Mouse (Mus musculus): Measurements from ENCODE around the gene Kbtbd13. TPM values are rescaled to one million over a fixed set of nuclear protein-coding genes. Genes with fewer than 3 reads are reported as not detected.

Gene Kbtbd13
- total RNA-seq, 2 experiments from 2014 or later = 0.29 to 0.44 TPM

GRCm38 (mm10) chr9:65363684-65364083 lies 27.8 kb downstream of the Kbtbd13 start:
- TF ChIP-seq CTCF (conservative IDR thresholded peaks at IDR 0.05) = no peak
- no peak for DNase-seq (ENCODE audit: low spot score in 2 of 2)
- Histone ChIP-seq H3K27ac (no peak overlapping the region), H3K4me3 (no peak overlapping the region)

- TF ChIP-seq CTCF (conservative IDR thresholded peaks at IDR 0.05) = no peak
- no peak within 1 kb of the TSS for H3K4me3 ChIP-seq
- DNase-seq (ENCODE audit: low spot score in 2 of 2) = peak in 1 of 2 experiments; percentile 23
- H3K27ac ChIP-seq = 0 out of 2 replicates have a peak within 1 kb of the TSS, but pooled peaks have one; percentile 15
These were observed 30.6 kb downstream of the Kbtbd13 start, which contains the start of gene Ubap1l for GRCm38 (mm10) chr9:65360641-65361448. Gene Ubap1l (plus strand): TSS chr9:65361041.

GRCm38 (mm10) chr9:65358956-65359480 lies 32.4 kb downstream of the Kbtbd13 start:
- no peak for TF ChIP-seq CTCF (conservative IDR thresholded peaks at IDR 0.05)
- Histone ChIP-seq H3K27ac (no peak overlapping the region), H3K4me3 (no peak overlapping the region)
- DNase-seq (ENCODE audit: low spot score in 2 of 2) = no peak

GRCm38 (mm10) chr9:65356971-65357370 lies 34.5 kb downstream of the Kbtbd13 start:
- no peak for DNase-seq (ENCODE audit: low spot score in 2 of 2)

GRCm38 (mm10) chr9:65356561-65356960 lies 34.9 kb downstream of the Kbtbd13 start:
- TF ChIP-seq CTCF (conservative IDR thresholded peaks at IDR 0.05) = no peak
- DNase-seq (ENCODE audit: low spot score in 2 of 2) = no peak
- Histone ChIP-seq H3K4me3 (no peak overlapping the region), H3K27ac (no peak overlapping the region)

More at GRCm38 (mm10) chr9:65356971-65357370, 34.5 kb downstream of the Kbtbd13 start:
- Histone ChIP-seq H3K4me3 (no peak overlapping the region), H3K27ac (no peak overlapping the region)
- TF ChIP-seq CTCF (conservative IDR thresholded peaks at IDR 0.05) = no peak

GRCm38 (mm10) chr9:65353251-65353650 lies 38.2 kb downstream of the Kbtbd13 start:
- no peak for TF ChIP-seq CTCF (conservative IDR thresholded peaks at IDR 0.05)
- Histone ChIP-seq H3K4me3 (no peak overlapping the region), H3K27ac (no peak overlapping the region)
- no peak for DNase-seq (ENCODE audit: low spot score in 2 of 2)

GRCm38 (mm10) chr9:65347112-65347850 lies 44.2 kb downstream of the Kbtbd13 start:
- TF ChIP-seq CTCF (conservative IDR thresholded peaks at IDR 0.05) = no peak
- Histone ChIP-seq H3K4me3 (peak overlapping the region; percentile 76), H3K27ac (peak overlapping the region; percentile 96)
- no peak for DNase-seq (ENCODE audit: low spot score in 2 of 2)

- Histone ChIP-seq H3K27ac (peak overlapping the region; percentile 96), H3K4me3 (peak overlapping the region; percentile 76)
- 0 out of 2 replicates have a peak, but pooled peaks have one; percentile 14 for TF ChIP-seq CTCF (conservative IDR thresholded peaks at IDR 0.05)
- DNase-seq (ENCODE audit: low spot score in 2 of 2) = peak in 1 of 2 experiments; percentile 41
These were observed 44.9 kb downstream of the Kbtbd13 start for GRCm38 (mm10) chr9:65346476-65347111.

- Histone ChIP-seq H3K4me3 (peak within 1 kb of the TSS; percentile 76), H3K27ac (peak within 1 kb of the TSS; percentile 96)
- no peak for TF ChIP-seq CTCF (conservative IDR thresholded peaks at IDR 0.05)
- DNase-seq (ENCODE audit: low spot score in 2 of 2) = peak; percentile 95 to 96
These were observed 45.5 kb downstream of the Kbtbd13 start, which contains the start of gene Pdcd7 for GRCm38 (mm10) chr9:65345854-65346475. Gene Pdcd7 (plus strand): TSS chr9:65346104.

- 0 out of 2 replicates have a peak, but pooled peaks have one; percentile 9 for TF ChIP-seq CTCF (conservative IDR thresholded peaks at IDR 0.05)
- peak overlapping the region; percentile 96 for H3K27ac ChIP-seq
- peak overlapping the region; percentile 76 for H3K4me3 ChIP-seq
- peak; percentile 10 to 26 for DNase-seq (ENCODE audit: low spot score in 2 of 2)
These were observed 46.0 kb downstream of the Kbtbd13 start for GRCm38 (mm10) chr9:65345439-65345838.

- no peak for TF ChIP-seq CTCF (conservative IDR thresholded peaks at IDR 0.05)
- Histone ChIP-seq H3K4me3 (no peak overlapping the region), H3K27ac (no peak overlapping the region)
- DNase-seq (ENCODE audit: low spot score in 2 of 2) = no peak
These were observed 51.0 kb downstream of the Kbtbd13 start for GRCm38 (mm10) chr9:65340414-65340813.

- no peak overlapping the region for H3K4me3 ChIP-seq
- no peak overlapping the region for H3K27ac ChIP-seq
- DNase-seq (ENCODE audit: low spot score in 2 of 2) = no peak
- no peak for TF ChIP-seq CTCF (conservative IDR thresholded peaks at IDR 0.05)
These were observed 52.3 kb downstream of the Kbtbd13 start for GRCm38 (mm10) chr9:65339146-65339545.

Other genes starting within 250 kb of the Kbtbd13 start
- 1 to 10 TPM; 5.0 to 5.1 TPM for gene Parp16, start 196.3 kb downstream of the Kbtbd13 start, total RNA-seq (2021)
- gene Cilp, start 126.5 kb downstream of the Kbtbd13 start, total RNA-seq (2021) = under 1 TPM in 1 of 2 experiments, not detected in 1; 0.26 TPM
- gene Clpx, start 97.4 kb downstream of the Kbtbd13 start, total RNA-seq (2021) = 10 to 100 TPM; 32.6 to 35.8 TPM
- 10 to 100 TPM; 29.2 to 30.8 TPM for gene Pdcd7, start 45.5 kb downstream of the Kbtbd13 start, total RNA-seq (2021)
- gene Ubap1l, start 30.6 kb downstream of the Kbtbd13 start, total RNA-seq (2021) = 1 to 10 TPM; 2.5 to 6.2 TPM
- 1 to 10 TPM; 3.1 to 3.9 TPM for gene Rasl12, start 6.9 kb upstream of the Kbtbd13 start, total RNA-seq (2021)
- gene Slc51b, start 31.3 kb upstream of the Kbtbd13 start, total RNA-seq (2021) = not detected
- 10 to 100 TPM; 18.5 to 20.3 TPM for gene Mtfmt, start 44.1 kb upstream of the Kbtbd13 start, total RNA-seq (2021)
- 10 to 100 TPM; 32.3 to 33.6 TPM for gene Spg21, start 69.3 kb upstream of the Kbtbd13 start, total RNA-seq (2021)
- 1 to 10 TPM; 4.8 to 5.0 TPM for gene Ankdd1a, start 128.5 kb upstream of the Kbtbd13 start, total RNA-seq (2021)
- 10 to 100 TPM; 12.0 to 14.5 TPM for gene Plekho2, start 188.4 kb upstream of the Kbtbd13 start, total RNA-seq (2021)
- gene Pif1, start 195.5 kb upstream of the Kbtbd13 start, total RNA-seq (2021) = under 1 TPM; 0.17 to 0.38 TPM
- 1 to 10 TPM; 2.1 to 2.8 TPM for gene Rbpms2, start 238.0 kb upstream of the Kbtbd13 start, total RNA-seq (2021)

All from layer of hippocampus, adult 2 months (tissue).